Mouse (Mus musculus): ENCODE measurements at regions not wholly inside any gene's neighbourhood (a gene's known extent, or its start where the extent isn't known, plus 50 kb on each side); places are given as distances from the start of the nearest gene placed in this dataset.

- H3K9ac ChIP-seq (ENCODE audit: low read depth, low read length, severe bottlenecking) = no peak overlapping the region
- no peak overlapping the region for H3K27ac ChIP-seq (replicated peaks; ENCODE audit: low read depth, low read length)
- H3K4me1 ChIP-seq (ENCODE audit: control insufficient read depth, insufficient read depth, low read length) = peaks cover 11% of the 10 kb centered on the region; the same call in 1 of the 2 replicates
- WGBS = 43% methylated on average over 11 of the region's 11 CpGs
- H3K4me2 ChIP-seq (replicated peaks; ENCODE audit: low read depth, low read length, severe bottlenecking) = no peak overlapping the region
- TF ChIP-seq POLR2A (IDR thresholded peaks at IDR 0.05; ENCODE audit: borderline replicate concordance, extremely low read depth, insufficient read depth, insufficient read length) = no peak
- DNase-seq (ENCODE audit: low spot score) (peak; percentile 53), ATAC-seq (ENCODE audit: low FRiP score, low read depth) (peak; percentile 86)
- H3K36me3 ChIP-seq (ENCODE audit: control insufficient read depth, insufficient read depth, low read length) = no peaks in the 10 kb centered on the region
- no peaks in the 10 kb centered on the region for H3K9me3 ChIP-seq (ENCODE audit: control insufficient read depth, low read length)
- no peak overlapping the region for H3K4me3 ChIP-seq (replicated peaks; ENCODE audit: low read length)
- H3K27me3 ChIP-seq (ENCODE audit: control insufficient read depth, insufficient read depth, low read length) = no peaks in the 10 kb centered on the region
Measured at GRCm38 (mm10) chr3:131868219-131868964, 216.7 kb upstream of the Dkk2 start.

DNA sequence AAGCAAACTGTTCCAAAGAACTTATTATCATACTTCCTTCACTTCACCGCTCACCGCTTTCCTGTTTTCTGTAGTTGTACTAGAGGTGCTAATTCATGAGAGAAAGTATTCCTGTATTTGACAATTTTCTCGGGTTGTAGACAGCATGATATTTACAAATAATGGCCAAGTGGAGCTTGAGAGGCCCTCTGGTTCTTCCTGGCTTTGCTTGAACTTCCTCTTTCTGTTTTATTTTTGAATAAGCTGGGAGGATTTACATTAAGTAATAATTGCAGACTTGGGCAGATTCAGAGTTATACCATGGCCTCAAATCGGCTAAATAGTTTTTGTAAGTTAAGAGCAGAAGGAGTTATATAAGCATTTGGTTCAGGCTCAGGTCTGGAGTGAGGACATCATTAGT lies 215.8 kb upstream of the Dkk2 start:
- Histone ChIP-seq H3K4me1 (ENCODE audit: control insufficient read depth, insufficient read depth, low read length) (peaks cover 11% of the 10 kb centered on the region; the same call in 1 of the 2 replicates), H3K27ac (replicated peaks; ENCODE audit: low read depth, low read length) (no peak overlapping the region), H3K36me3 (ENCODE audit: control insufficient read depth, insufficient read depth, low read length) (no peaks in the 10 kb centered on the region), H3K4me2 (replicated peaks; ENCODE audit: low read depth, low read length, severe bottlenecking) (no peak overlapping the region), H3K27me3 (ENCODE audit: control insufficient read depth, insufficient read depth, low read length) (no peaks in the 10 kb centered on the region), H3K4me3 (replicated peaks; ENCODE audit: low read length) (no peak overlapping the region), H3K9ac (ENCODE audit: low read depth, low read length, severe bottlenecking) (no peak overlapping the region), H3K9me3 (ENCODE audit: control insufficient read depth, low read length) (no peaks in the 10 kb centered on the region)
- no peak for TF ChIP-seq POLR2A (IDR thresholded peaks at IDR 0.05; ENCODE audit: borderline replicate concordance, extremely low read depth, insufficient read depth, insufficient read length)
- ATAC-seq (ENCODE audit: low FRiP score, low read depth) = no peak
- 83% methylated on average over 4 of the region's 4 CpGs for WGBS
- DNase-seq (ENCODE audit: low spot score) = no peak

- ATAC-seq (ENCODE audit: low FRiP score, low read depth) (no peak), DNase-seq (ENCODE audit: low spot score) (no peak)
- no peak for TF ChIP-seq POLR2A (IDR thresholded peaks at IDR 0.05; ENCODE audit: borderline replicate concordance, extremely low read depth, insufficient read depth, insufficient read length)
- H3K36me3 ChIP-seq (ENCODE audit: control insufficient read depth, insufficient read depth, low read length) = no peaks in the 10 kb centered on the region
- H3K9me3 ChIP-seq (ENCODE audit: control insufficient read depth, low read length) = no peaks in the 10 kb centered on the region
- no peak overlapping the region for H3K4me2 ChIP-seq (replicated peaks; ENCODE audit: low read depth, low read length, severe bottlenecking)
- peaks cover 7% of the 10 kb centered on the region for H3K4me1 ChIP-seq (ENCODE audit: control insufficient read depth, insufficient read depth, low read length)
- H3K4me3 ChIP-seq (replicated peaks; ENCODE audit: low read length) = no peak overlapping the region
- H3K27me3 ChIP-seq (ENCODE audit: control insufficient read depth, insufficient read depth, low read length) = no peaks in the 10 kb centered on the region
- no peak overlapping the region for H3K27ac ChIP-seq (replicated peaks; ENCODE audit: low read depth, low read length)
- no peak overlapping the region for H3K9ac ChIP-seq (ENCODE audit: low read depth, low read length, severe bottlenecking)
Measured at GRCm38 (mm10) chr3:131882667-131883066, 202.4 kb upstream of the Dkk2 start.

DNA sequence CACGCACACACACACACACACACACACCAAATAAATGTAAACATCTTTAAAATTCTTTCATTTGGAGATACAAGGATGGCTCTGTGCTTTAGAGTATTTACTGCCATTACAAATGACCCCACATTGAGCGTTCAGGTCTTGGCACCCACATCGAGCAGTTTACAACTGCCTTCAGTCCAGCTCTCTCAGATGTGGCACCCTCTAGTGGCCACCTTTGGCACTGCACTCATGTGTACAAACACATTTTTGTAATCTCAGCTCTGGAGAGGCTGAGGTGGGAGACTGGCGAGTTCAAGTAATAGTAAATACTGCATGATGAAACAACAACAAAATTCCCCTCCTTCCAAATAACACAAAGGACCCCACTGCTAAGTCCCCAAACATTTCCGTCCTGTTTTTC lies 198.6 kb upstream of the Dkk2 start:
- no peak for TF ChIP-seq POLR2A (IDR thresholded peaks at IDR 0.05; ENCODE audit: borderline replicate concordance, extremely low read depth, insufficient read depth, insufficient read length)
- DNase-seq (ENCODE audit: low spot score) = no peak

GRCm38 (mm10) chr3:131886984-131887383 lies 198.1 kb upstream of the Dkk2 start:
- Histone ChIP-seq H3K9ac (ENCODE audit: low read depth, low read length, severe bottlenecking) (no peak overlapping the region), H3K27me3 (ENCODE audit: control insufficient read depth, insufficient read depth, low read length) (no peaks in the 10 kb centered on the region), H3K4me2 (replicated peaks; ENCODE audit: low read depth, low read length, severe bottlenecking) (no peak overlapping the region), H3K36me3 (ENCODE audit: control insufficient read depth, insufficient read depth, low read length) (no peaks in the 10 kb centered on the region), H3K9me3 (ENCODE audit: control insufficient read depth, low read length) (no peaks in the 10 kb centered on the region), H3K4me1 (ENCODE audit: control insufficient read depth, insufficient read depth, low read length) (peaks cover 9% of the 10 kb centered on the region), H3K27ac (replicated peaks; ENCODE audit: low read depth, low read length) (no peak overlapping the region), H3K4me3 (replicated peaks; ENCODE audit: low read length) (no peak overlapping the region)
- DNase-seq (ENCODE audit: low spot score) (peak; percentile 9), ATAC-seq (ENCODE audit: low FRiP score, low read depth) (peak; percentile 82)
- no peak for TF ChIP-seq POLR2A (IDR thresholded peaks at IDR 0.05; ENCODE audit: borderline replicate concordance, extremely low read depth, insufficient read depth, insufficient read length)
- WGBS = 44% methylated on average over 8 of the region's 8 CpGs

More for the DNA sequence above, 198.6 kb upstream of the Dkk2 start:
- H3K27ac ChIP-seq (replicated peaks; ENCODE audit: low read depth, low read length) = no peak overlapping the region
- no peak overlapping the region for H3K4me3 ChIP-seq (replicated peaks; ENCODE audit: low read length)
- no peaks in the 10 kb centered on the region for H3K27me3 ChIP-seq (ENCODE audit: control insufficient read depth, insufficient read depth, low read length)
- H3K9me3 ChIP-seq (ENCODE audit: control insufficient read depth, low read length) = no peaks in the 10 kb centered on the region
- ATAC-seq (ENCODE audit: low FRiP score, low read depth) = no peak
- H3K4me2 ChIP-seq (replicated peaks; ENCODE audit: low read depth, low read length, severe bottlenecking) = no peak overlapping the region
- WGBS = 75% methylated on average over 5 of the region's 5 CpGs
- H3K9ac ChIP-seq (ENCODE audit: low read depth, low read length, severe bottlenecking) = no peak overlapping the region
- H3K36me3 ChIP-seq (ENCODE audit: control insufficient read depth, insufficient read depth, low read length) = no peaks in the 10 kb centered on the region
- peaks cover 9% of the 10 kb centered on the region for H3K4me1 ChIP-seq (ENCODE audit: control insufficient read depth, insufficient read depth, low read length)

Data from limb, embryonic 14.5 days (tissue).